Comparison of ENCODE assay signal across 9 mouse cellular contexts in the genomic region with DNA sequence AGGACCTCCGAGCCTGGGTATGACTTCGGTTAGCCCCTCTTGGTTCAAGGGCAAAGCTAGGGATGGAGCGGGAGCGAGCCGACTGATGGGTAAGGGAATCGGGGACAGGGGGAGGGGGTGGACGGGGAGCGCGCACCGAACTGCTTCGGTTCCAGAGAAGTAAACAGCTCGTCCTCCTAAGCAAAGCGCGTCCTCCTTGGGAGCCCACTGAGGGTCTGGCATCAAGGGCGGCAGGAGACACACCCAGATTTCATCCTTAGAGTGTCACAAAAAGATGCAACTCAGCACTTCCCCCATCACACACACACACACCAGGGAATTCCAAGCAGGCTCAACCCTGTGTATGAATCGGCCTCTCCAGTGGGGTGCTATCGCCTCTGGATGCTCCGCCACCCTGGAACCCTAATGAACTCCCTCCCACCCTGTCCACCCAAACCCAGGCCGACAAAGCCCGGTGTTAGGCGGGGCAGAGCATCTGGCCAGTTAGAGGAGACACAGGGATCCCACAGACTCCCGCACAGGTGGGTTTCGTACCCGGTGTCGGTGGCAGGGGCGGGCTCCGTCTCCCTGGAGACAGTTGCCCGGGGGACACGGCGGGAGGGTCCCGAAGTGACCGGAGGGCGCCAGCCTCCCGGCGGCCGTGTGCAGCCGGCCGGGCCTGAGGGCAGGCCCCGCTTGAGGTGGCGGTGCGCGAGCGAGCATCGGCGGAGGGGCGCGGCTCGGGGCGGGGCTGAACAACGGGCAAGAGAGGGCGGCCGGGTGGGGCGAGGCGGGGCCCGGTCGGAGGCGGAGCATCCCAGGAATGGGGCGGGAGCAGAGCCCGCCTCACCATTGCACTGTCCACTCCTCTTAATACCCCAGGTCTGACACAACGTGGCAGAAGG. TPM values are rescaled to one million over a fixed set of nuclear protein-coding genes. Genes with fewer than 3 reads are reported as not detected.
A peak's percentile ranks its signal among the peaks of the same experiment; 100 is the strongest.
DNase-seq lines count a peak whose midpoint lies in the region; ATAC-seq and TF ChIP-seq lines count a peak whose summit lies in the region.
"Had no signal": no experiment of that assay in that cellular context is flagged by ENCODE, and none has a peak within 500 bp of the region (broad histone marks: within the 10 kb centered on the region; RNA-seq: fewer than 3 reads in every experiment).

No protein-coding gene starts in this region.

- H3K4me3 ChIP-seq in C2C12 (ENCODE audit: insufficient read depth, poor library complexity, severe bottlenecking), result peak overlapping the region; percentile 21
- H3K4me3 ChIP-seq in forebrain, embryonic 12.5 days (replicated peaks), result peak overlapping the region; percentile 65
- peak overlapping the region; percentile 59 for H3K4me3 ChIP-seq in heart, postnatal 0 days (ENCODE audit: low read depth, low read length)
- H3K4me3 ChIP-seq in liver, embryonic 16.5 days (ENCODE audit: low read depth, low read length), result peak overlapping the region; percentile 55
- H3K4me3 ChIP-seq in neural tube, embryonic 12.5 days, result peak overlapping the region; percentile 63
- H3K4me3 ChIP-seq in testis, adult 2 months (ENCODE audit: control insufficient read depth, low read depth, low read length), result peak overlapping the region; percentile 87

- no peak for TF ChIP-seq EP300 in heart, postnatal 0 days (IDR thresholded peaks at IDR 0.05; ENCODE audit: low read depth)

- no peak for TF ChIP-seq CTCF in C2C12 (IDR thresholded peaks at IDR 0.05; ENCODE audit: control insufficient read depth, insufficient read depth, insufficient read length)
- TF ChIP-seq CTCF in heart, postnatal 0 days (IDR thresholded peaks at IDR 0.05; ENCODE audit: low read depth), result no peak
- no peak for TF ChIP-seq CTCF in testis, adult 2 months (IDR thresholded peaks at IDR 0.05; ENCODE audit: control insufficient read depth, insufficient read depth, insufficient replicate concordance, low read depth, low read length)

- H3K9me3 ChIP-seq in forebrain, embryonic 12.5 days, result no peaks in the 10 kb centered on the region
- no peaks in the 10 kb centered on the region for H3K9me3 ChIP-seq in heart, postnatal 0 days (replicated peaks; ENCODE audit: control insufficient read depth, low read length)
- no peaks in the 10 kb centered on the region for H3K9me3 ChIP-seq in liver, embryonic 16.5 days (replicated peaks; ENCODE audit: control insufficient read depth, low read length)
- H3K9me3 ChIP-seq in neural tube, embryonic 12.5 days, result no peaks in the 10 kb centered on the region

- no peaks in the 10 kb centered on the region for H3K27me3 ChIP-seq in C2C12 (ENCODE audit: control insufficient read depth, insufficient read depth, insufficient read length)
- H3K27me3 ChIP-seq in forebrain, embryonic 12.5 days, result peaks cover 29% of the 10 kb centered on the region
- H3K27me3 ChIP-seq in heart, postnatal 0 days (ENCODE audit: control insufficient read depth, insufficient read depth, low read length), result peaks cover 11% of the 10 kb centered on the region
- peaks cover 14% of the 10 kb centered on the region for H3K27me3 ChIP-seq in liver, embryonic 16.5 days (ENCODE audit: control insufficient read depth, insufficient read depth, low read depth, low read length)
- peaks cover 6% of the 10 kb centered on the region; the same call in 1 of the 2 replicates for H3K27me3 ChIP-seq in neural tube, embryonic 12.5 days (replicated peaks)
- H3K27me3 ChIP-seq in testis, adult 2 months (ENCODE audit: control insufficient read depth, insufficient read depth, low read length), result no peaks in the 10 kb centered on the region
- H3K27me3 ChIP-seq: CH12.LX had no signal

- no peak; the same call in 1 of the 2 replicates for TF ChIP-seq POLR2A in testis, adult 2 months (IDR thresholded peaks at IDR 0.05; ENCODE audit: control insufficient read depth, low read depth, low read length)

- peak overlapping the region; percentile 96 for H3K4me2 ChIP-seq in forebrain, embryonic 12.5 days
- H3K4me2 ChIP-seq in heart, postnatal 0 days (ENCODE audit: low read depth, low read length), result peak overlapping the region; percentile 91
- H3K4me2 ChIP-seq in liver, embryonic 16.5 days (ENCODE audit: low read depth, low read length), result peak overlapping the region; percentile 81
- H3K4me2 ChIP-seq in neural tube, embryonic 12.5 days (replicated peaks), result peak overlapping the region; percentile 92

- H3K36me3 ChIP-seq in C2C12 (ENCODE audit: control insufficient read depth, insufficient read depth), result no peaks in the 10 kb centered on the region
- H3K36me3 ChIP-seq in forebrain, embryonic 12.5 days (replicated peaks), result no peaks in the 10 kb centered on the region
- H3K36me3 ChIP-seq in heart, postnatal 0 days (replicated peaks; ENCODE audit: control insufficient read depth, insufficient read depth, low read length), result no peaks in the 10 kb centered on the region
- H3K36me3 ChIP-seq in liver, embryonic 16.5 days (ENCODE audit: control insufficient read depth, insufficient read depth), result no peaks in the 10 kb centered on the region
- peaks cover 11% of the 10 kb centered on the region; the same call in 1 of the 2 replicates for H3K36me3 ChIP-seq in neural tube, embryonic 12.5 days
- no peaks in the 10 kb centered on the region for H3K36me3 ChIP-seq in testis, adult 2 months (ENCODE audit: control insufficient read depth, insufficient read depth, low read length)

- H3K4me1 ChIP-seq in forebrain, embryonic 12.5 days, result peaks cover 18% of the 10 kb centered on the region
- peaks cover 10% of the 10 kb centered on the region; the same call in 1 of the 2 replicates for H3K4me1 ChIP-seq in heart, postnatal 0 days (ENCODE audit: control insufficient read depth, insufficient read depth)
- peaks cover 9% of the 10 kb centered on the region for H3K4me1 ChIP-seq in liver, embryonic 16.5 days (ENCODE audit: control insufficient read depth, low read depth, low read length)
- H3K4me1 ChIP-seq in neural tube, embryonic 12.5 days, result peaks cover 12% of the 10 kb centered on the region; the same call in 1 of the 2 replicates
- H3K4me1 ChIP-seq in testis, adult 2 months (ENCODE audit: control insufficient read depth, insufficient read depth, low read length), result peaks cover 8% of the 10 kb centered on the region

- H3K9ac ChIP-seq in forebrain, embryonic 12.5 days, result peak overlapping the region; percentile 70
- peak overlapping the region; percentile 41; the same call in 1 of the 2 replicates for H3K9ac ChIP-seq in heart, postnatal 0 days (replicated peaks; ENCODE audit: low read depth, low read length)
- peak overlapping the region; percentile 34; the same call in 1 of the 2 replicates for H3K9ac ChIP-seq in liver, embryonic 16.5 days (ENCODE audit: low read depth, low read length)
- peak overlapping the region; percentile 70 for H3K9ac ChIP-seq in neural tube, embryonic 12.5 days

- ATAC-seq in forebrain, embryonic 12.5 days (ENCODE audit: low FRiP score), result peak; percentile 96
- peak; percentile 93 for ATAC-seq in heart, postnatal 0 days (ENCODE audit: insufficient read depth, low read depth)
- ATAC-seq in liver, embryonic 16.5 days (ENCODE audit: low read depth), result peak; percentile 90
- peak; percentile 97 for ATAC-seq in neural tube, embryonic 12.5 days (ENCODE audit: low FRiP score, low read depth)

- peak; percentile 81 for DNase-seq in cerebellum, adult 11 months
- peak; percentile 54 for DNase-seq in heart, postnatal 0 days (ENCODE audit: low spot score)
- DNase-seq in kidney, postnatal 36 days, result peak; percentile 70 to 88

- H3K79me2 ChIP-seq in C2C12 (ENCODE audit: control insufficient read depth, insufficient read depth), result no peaks in the 10 kb centered on the region

- WGBS in forebrain, embryonic 12.5 days, result under 1% methylated on average over 49 of the region's 60 CpGs
- 3% methylated on average over 58 of the region's 60 CpGs for WGBS in heart, postnatal 0 days
- whole genome bisulfite sequencing in liver, embryonic 16.5 days (ENCODE audit: insufficient replicate concordance), result 16% methylated on average over 60 of the region's 60 CpGs
- WGBS in neural tube, embryonic 12.5 days, result 1% methylated on average over 60 of the region's 60 CpGs

- H3K79me3 ChIP-seq in C2C12 (ENCODE audit: low read depth), result no peaks in the 10 kb centered on the region

- H3ac ChIP-seq in C2C12 (ENCODE audit: control insufficient read depth, insufficient read length, low read depth), result peak overlapping the region; percentile 84

- peak overlapping the region; percentile 46; the same call in 1 of the 2 replicates for H3K27ac ChIP-seq in forebrain, embryonic 12.5 days
- H3K27ac ChIP-seq in heart, postnatal 0 days (ENCODE audit: low read depth), result no peak overlapping the region
- no peak overlapping the region for H3K27ac ChIP-seq in liver, embryonic 16.5 days (ENCODE audit: low read length)
- peak overlapping the region; percentile 57; the same call in 1 of the 2 replicates for H3K27ac ChIP-seq in neural tube, embryonic 12.5 days
- H3K27ac ChIP-seq in testis, adult 2 months (ENCODE audit: control insufficient read depth, insufficient read depth, low read depth, low read length), result peak overlapping the region; percentile 57

TF ChIP-seq in C2C12, 6 proteins besides CTCF, POLR2A, EP300 and RAD21:
- TF ChIP-seq MAX (IDR thresholded peaks at IDR 0.05), result no peak
- TF ChIP-seq FOSL1 (IDR thresholded peaks at IDR 0.05; ENCODE audit: insufficient read depth, low read length, poor library complexity, severe bottlenecking), result no peak
- TF ChIP-seq CEBPB (IDR thresholded peaks at IDR 0.05; ENCODE audit: low read depth), result no peak

RNA-seq across cellular contexts. Expression of gene Pik3cd, which starts 26.8 kb away (rescaled TPM):
- 1.5 TPM for polyA plus RNA-seq in C2C12 (2012; fragmentation: generic; extraction: Trizol)
- 9.4 and 10.4 TPM in 2 replicates for polyA plus RNA-seq in forebrain, embryonic 12.5 days (2016; fragmentation: Nextera tagmentation; extraction: Ambion mirVana)
- total RNA-seq in heart, postnatal 0 days (2014; rRNA removed; ENCODE audit: low replicate concordance), result 2.3 and 14.8 TPM in 2 replicates
- 1.3 and 1.4 TPM in 2 replicates for polyA plus RNA-seq in heart, postnatal 0 days (2015; fragmentation: Nextera tagmentation; extraction: Ambion mirVana)
- polyA plus RNA-seq in liver, embryonic 16.5 days (2015; fragmentation: Nextera tagmentation; extraction: Ambion mirVana), result 7.3 and 8.8 TPM in 2 replicates
- polyA plus RNA-seq in neural tube, embryonic 12.5 days (2016; fragmentation: Nextera tagmentation; extraction: Ambion mirVana), result 20.7 and 22.9 TPM in 2 replicates
- 27.7 and 28.5 TPM in 2 replicates for polyA plus RNA-seq in testis, adult 2 months (2012; rRNA removed)

Comparison
In these comparisons a context has a peak if more than half of its experiments do, and no peak if none do; other contexts are left out.
1. H3K4me3 ChIP-seq: peak in every context shown above with its lines; median percentile 87 in testis, adult 2 months; 65 in forebrain, embryonic 12.5 days; 63 in neural tube, embryonic 12.5 days; 59 in heart, postnatal 0 days; 55 in liver, embryonic 16.5 days; 21 in C2C12.
2. H3K27ac ChIP-seq: peak in forebrain, embryonic 12.5 days (single experiment), neural tube, embryonic 12.5 days (single experiment) and testis, adult 2 months (single experiment); none in heart, postnatal 0 days (single experiment) and liver, embryonic 16.5 days (single experiment).
3. Peak in every context shown above with its lines, with median percentiles within 50 percentile points of each other: DNase-seq, ATAC-seq, H3K4me2 ChIP-seq and H3K9ac ChIP-seq.